Mouse (Mus musculus) adrenal gland, adult 8-10 months (tissue): ENCODE measurements at regions not wholly inside any gene's neighbourhood (a gene's known extent, or its start where the extent isn't known, plus 50 kb on each side); places are given as distances from the start of the nearest gene placed in this dataset.

Experiments used
- DNase-seq: peaks from one replicate; pipeline ENCODE4 v3.0.0; 2022
- microRNA-seq, 2 experiments: library from miRNA; unstranded; fragments of <30 nt; microRNA quantifications; one replicate each; pipeline ENCODE4 v1.2.0; 2022

- no peak for DNase-seq
These were observed 53.6 kb upstream of the Ell2 start for GRCm38 (mm10) chr13:75652966-75653365.

Small RNA genes lying in the stretch of these regions (microRNA-seq; reads per million reads assigned to microRNA genes)
- gene Mir682: 0 reads per million in 2 experiments
